Mouse (Mus musculus) limb, embryonic 15.5 days (tissue): ENCODE results near the gene Cfap52. TPM values are rescaled to one million over a fixed set of nuclear protein-coding genes. Genes with fewer than 3 reads are reported as not detected.

Experiments
- ATAC-seq: fragments of 200-750 bp; cut with Nextera tagmentation; 2 replicates; pipeline ENCODE4 v1.8.0; 2017; ENCODE audit warnings: low read depth, moderate TSS enrichment; ENCODE audit not compliant: insufficient number of reproducible peaks, low FRiP score, low TSS enrichment
- H3K27ac ChIP-seq: fragments of 300-500 bp; sonication (generic); 2 replicates; pipeline ENCODE4 v1.5.1; 2015; ENCODE audit warnings: moderate library complexity, mild to moderate bottlenecking, inconsistent platforms
- H3K27me3 ChIP-seq: fragments of 300-500 bp; sonication (generic); 2 replicates; pipeline ENCODE4 v1.6.1; 2015; ENCODE audit warnings: inconsistent platforms
- H3K36me3 ChIP-seq: fragments of 300-500 bp; sonication (generic); 2 replicates; pipeline ENCODE4 v1.6.1; 2015; ENCODE audit warnings: inconsistent platforms
- H3K4me1 ChIP-seq: fragments of 300-500 bp; sonication (generic); 2 replicates; pipeline ENCODE4 v1.6.1; 2015; ENCODE audit warnings: inconsistent platforms
- H3K4me2 ChIP-seq: fragments of 300-500 bp; sonication (generic); 2 replicates; pipeline ENCODE4 v1.6.1; 2015; ENCODE audit warnings: mild to moderate bottlenecking, inconsistent platforms
- H3K4me3 ChIP-seq: fragments of 300-500 bp; sonication (generic); 2 replicates; pipeline ENCODE4 v1.5.1; 2015; ENCODE audit warnings: mild to moderate bottlenecking, inconsistent platforms
- H3K9ac ChIP-seq: fragments of 300-500 bp; sonication (generic); 2 replicates; pipeline ENCODE4 v1.6.1; 2015; ENCODE audit warnings: inconsistent platforms
- H3K9me3 ChIP-seq: fragments of 300-500 bp; sonication (generic); 2 replicates; pipeline ENCODE4 v1.6.1; 2016; ENCODE audit warnings: inconsistent platforms
- WGBS: fragments of 180-500 bp; shearing (Covaris S2); methylation state at CpG from one replicate; pipeline ENCODE4 v1.1.7; 2015; 5-methylcytosine and 5-hydroxymethylcytosine counted together
- polyA plus RNA-seq: library from polyadenylated mRNA; unstranded; fragments of >200 nt; fragmentation: Nextera tagmentation; extraction: Ambion mirVana; gene quantifications from 2 replicates; pipeline ENCODE4 v1.2.1, GENCODE M21; 2015

Gene Cfap52
- polyA plus RNA-seq, 1 experiment from 2014 or later = 0.74 TPM

DNA sequence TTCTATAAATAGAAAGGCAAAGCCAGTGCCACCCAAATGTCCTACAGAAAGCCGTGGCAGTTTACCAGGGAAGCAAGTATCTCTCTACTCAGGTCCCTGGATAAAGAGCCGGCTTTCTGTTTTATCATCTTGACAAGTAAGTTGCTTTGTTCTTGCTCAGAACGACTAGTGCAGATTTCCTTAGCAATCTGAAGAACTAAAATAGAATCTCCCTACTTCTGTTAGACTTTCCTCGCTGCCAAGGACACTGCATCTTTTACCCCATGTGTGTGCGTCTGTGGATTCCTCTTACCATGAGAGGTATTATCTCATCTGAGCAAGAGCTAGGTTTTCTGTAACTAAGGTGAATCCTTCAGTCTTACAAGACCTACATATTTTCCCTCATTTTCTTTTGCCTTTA is 76.9 kb downstream of the Cfap52 start:
- no peak overlapping the region for H3K27ac ChIP-seq
- no peak overlapping the region for H3K4me3 ChIP-seq
- no peak overlapping the region for H3K4me2 ChIP-seq
- no peaks in the 10 kb centered on the region for H3K36me3 ChIP-seq
- H3K27me3 ChIP-seq = no peaks in the 10 kb centered on the region
- no peak for ATAC-seq
- 81% methylated on average over 5 of the region's 5 CpGs for WGBS
- no peak overlapping the region for H3K9ac ChIP-seq
- no peaks in the 10 kb centered on the region for H3K4me1 ChIP-seq
- H3K9me3 ChIP-seq = no peaks in the 10 kb centered on the region

DNA sequence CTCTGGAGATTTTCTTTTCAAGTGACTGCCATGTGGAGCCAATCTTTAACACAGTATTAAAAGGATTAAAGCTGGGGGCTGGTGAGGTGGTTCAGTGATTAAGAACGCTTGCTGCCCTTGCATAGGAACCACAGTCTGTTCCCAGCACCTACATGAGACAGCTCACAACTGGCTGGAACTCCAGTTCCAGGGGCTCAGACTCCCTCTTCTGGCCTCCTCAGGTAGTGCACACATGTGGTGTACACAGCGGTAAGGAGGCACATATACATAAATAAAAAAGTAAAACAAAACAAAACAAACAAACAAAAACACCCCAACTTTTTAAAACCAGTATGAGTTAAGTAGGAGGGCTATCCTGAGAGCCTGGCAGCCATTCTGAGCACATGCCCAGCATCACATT is 79.5 kb downstream of the Cfap52 start:
- H3K4me2 ChIP-seq = no peak overlapping the region
- H3K27ac ChIP-seq = no peak overlapping the region
- H3K4me3 ChIP-seq = no peak overlapping the region
- ATAC-seq = no peak
- WGBS = 95% methylated on average over 2 of the region's 2 CpGs
- no peaks in the 10 kb centered on the region for H3K27me3 ChIP-seq
- H3K36me3 ChIP-seq = no peaks in the 10 kb centered on the region
- no peaks in the 10 kb centered on the region for H3K9me3 ChIP-seq
- no peaks in the 10 kb centered on the region for H3K4me1 ChIP-seq
- H3K9ac ChIP-seq = no peak overlapping the region

Other genes starting within 250 kb of the Cfap52 start
- 0.09 and 0.10 TPM in 2 replicates for gene Glp2r, start 194.5 kb downstream of the Cfap52 start, polyA plus RNA-seq
- not detected in 2 replicates for gene Gsg1l2, start 191.0 kb downstream of the Cfap52 start, polyA plus RNA-seq
- gene Dhrs7c, start 167.5 kb downstream of the Cfap52 start, polyA plus RNA-seq = 6.1 and 15.4 TPM in 2 replicates
- 0.96 and 1.1 TPM in 2 replicates for gene Usp43, start 43.5 kb downstream of the Cfap52 start, polyA plus RNA-seq
- 58.0 and 64.4 TPM in 2 replicates for gene Stx8, start 542 bp upstream of the Cfap52 start, polyA plus RNA-seq